Mouse (Mus musculus) limb, embryonic 10.5 days (tissue): ENCODE measurements around the gene Galnt18. TPM values are rescaled to one million over a fixed set of nuclear protein-coding genes. Genes with fewer than 3 reads are reported as not detected.

Source experiments
- DNase-seq: peaks from one replicate; pipeline ENCODE4 v3.0.0-alpha.2; 2017; ENCODE audit warnings: low spot score
- H3K27ac ChIP-seq: fragments of 300-500 bp; sonication (generic); 2 replicates; pipeline ENCODE4 v1.5.1; 2016; ENCODE audit warnings: mild to moderate bottlenecking
- H3K27me3 ChIP-seq: fragments of 300-500 bp; sonication (generic); 2 replicates; pipeline ENCODE4 v1.6.1; 2016; ENCODE audit warnings: low read depth, mild to moderate bottlenecking; ENCODE audit not compliant: poor library complexity, severe bottlenecking
- H3K36me3 ChIP-seq: fragments of 300-500 bp; sonication (generic); 2 replicates; pipeline ENCODE4 v1.6.1; 2016; ENCODE audit warnings: mild to moderate bottlenecking, moderate library complexity
- H3K4me1 ChIP-seq: fragments of 300-500 bp; sonication (generic); 2 replicates; pipeline ENCODE4 v1.6.1; 2016
- H3K4me3 ChIP-seq: fragments of 300-500 bp; sonication (generic); 2 replicates; pipeline ENCODE4 v1.5.1; 2016; ENCODE audit warnings: mild to moderate bottlenecking, moderate library complexity
- H3K9me3 ChIP-seq: fragments of 300-500 bp; sonication (generic); replicated peaks from 2 replicates; pipeline ENCODE4 v1.6.1; 2016; ENCODE audit warnings: mild to moderate bottlenecking
- WGBS: fragments of 180-500 bp; shearing (Covaris S2); methylation state at CpG from one replicate; pipeline ENCODE4 v1.1.7; 2016; 5-methylcytosine and 5-hydroxymethylcytosine counted together
- microRNA-seq: library from miRNA; unstranded; fragments of <30 nt; microRNA quantifications from one replicate; pipeline ENCODE4, GENCODE M21; 2017
- polyA plus RNA-seq: library from polyadenylated mRNA; unstranded; fragments of >200 nt; fragmentation: Nextera tagmentation; extraction: Ambion mirVana; gene quantifications from 2 replicates; pipeline ENCODE4 v1.2.1, GENCODE M21; 2016

The Galnt18 gene
- polyA plus RNA-seq, 1 experiment from 2014 or later, result 10.3 TPM

DNA sequence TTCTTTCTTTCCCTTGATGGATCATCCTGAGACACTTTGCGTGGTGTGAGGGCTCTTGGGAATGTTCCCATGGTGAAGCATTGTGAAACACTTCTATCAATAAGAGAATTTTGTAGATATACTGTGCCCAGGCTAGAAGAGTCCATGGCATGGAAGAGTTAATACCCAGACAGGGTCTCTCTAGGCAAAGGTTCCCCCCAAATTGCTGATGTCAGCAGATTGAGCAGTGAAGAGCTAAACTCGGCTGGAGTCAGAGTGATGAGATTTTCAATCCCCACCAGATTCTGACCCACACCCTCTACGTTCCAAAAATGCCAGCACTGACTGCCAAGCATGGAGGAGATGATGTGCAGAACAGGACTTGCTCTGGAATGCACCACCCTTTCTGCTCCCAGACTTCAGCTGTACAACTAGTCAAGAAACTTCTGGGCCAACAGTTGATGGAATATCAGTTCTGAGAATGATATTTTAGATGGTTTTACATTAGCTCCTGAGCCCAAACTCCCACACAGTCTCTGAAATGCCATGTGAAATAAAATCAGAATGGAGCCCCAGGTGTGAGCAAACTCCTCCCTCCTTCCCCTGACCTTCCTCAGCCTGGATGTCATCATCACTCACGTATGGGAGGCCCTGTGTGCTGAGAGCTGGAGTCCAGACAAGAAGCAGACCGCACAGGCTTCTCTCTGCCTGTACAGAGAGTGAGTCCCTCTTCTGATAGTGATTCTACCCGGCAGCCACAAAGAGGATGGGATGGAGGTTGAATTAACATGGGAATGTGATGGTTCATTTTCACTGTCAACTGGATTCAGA lies 329.3 kb downstream of the Galnt18 start:
- no peaks in the 10 kb centered on the region for H3K9me3 ChIP-seq
- H3K36me3 ChIP-seq, result no peaks in the 10 kb centered on the region
- 62% methylated on average over 6 of the region's 6 CpGs for WGBS
- H3K27ac ChIP-seq, result no peak overlapping the region
- peaks cover 4% of the 10 kb centered on the region; the same call in 1 of the 2 replicates for H3K4me1 ChIP-seq
- H3K4me3 ChIP-seq, result no peak overlapping the region
- no peak for DNase-seq
- H3K27me3 ChIP-seq, result no peaks in the 10 kb centered on the region

GRCm38 (mm10) chr7:111433173-111433572 lies 346.6 kb downstream of the Galnt18 start:
- DNase-seq, result no peak
- no peak overlapping the region for H3K4me3 ChIP-seq
- no peak overlapping the region for H3K27ac ChIP-seq
- no peaks in the 10 kb centered on the region for H3K4me1 ChIP-seq
- H3K36me3 ChIP-seq, result no peaks in the 10 kb centered on the region
- H3K9me3 ChIP-seq, result no peaks in the 10 kb centered on the region
- no peaks in the 10 kb centered on the region for H3K27me3 ChIP-seq
- 51% methylated on average over 2 of the region's 2 CpGs for WGBS

- H3K27ac ChIP-seq, result no peak overlapping the region
- no peaks in the 10 kb centered on the region for H3K4me1 ChIP-seq
- no peak for DNase-seq
- no peaks in the 10 kb centered on the region for H3K36me3 ChIP-seq
- WGBS, result 81% methylated on average over 1 of the region's 1 CpGs
- H3K27me3 ChIP-seq, result no peaks in the 10 kb centered on the region
- no peaks in the 10 kb centered on the region for H3K9me3 ChIP-seq
- no peak overlapping the region for H3K4me3 ChIP-seq
Observed at GRCm38 (mm10) chr7:111427392-111427791, 352.4 kb downstream of the Galnt18 start.

Small RNA genes lying within 50 kb of the gene (microRNA-seq; reads per million reads assigned to microRNA genes)
- gene Gm25787, result not detected

Other genes starting within 250 kb of the Galnt18 start
- 73.3 and 93.4 TPM in 2 replicates for gene Usp47, start 243.5 kb upstream of the Galnt18 start, polyA plus RNA-seq